Mouse (Mus musculus): Measurements from ENCODE around the gene Fgf23. TPM values are rescaled to one million over a fixed set of nuclear protein-coding genes. Genes with fewer than 3 reads are reported as not detected.

Fgf23 gene
- polyA plus RNA-seq, 1 experiment from 2014 or later, result 0.13 TPM

GRCm38 (mm10) chr6:127086739-127087138 lies 14.0 kb downstream of the Fgf23 start:
- H3K27me3 ChIP-seq (replicated peaks), result peaks cover 4% of the 10 kb centered on the region; the same call in 1 of the 2 replicates
- H3K36me3 ChIP-seq, result peaks cover 34% of the 10 kb centered on the region
- no peaks in the 10 kb centered on the region for H3K9me3 ChIP-seq (replicated peaks)
- no peak for ATAC-seq (ENCODE audit: low FRiP score)
- 79% methylated on average over 4 of the region's 4 CpGs for WGBS
- no peak overlapping the region for H3K27ac ChIP-seq (replicated peaks)
- H3K4me1 ChIP-seq, result no peaks in the 10 kb centered on the region
- H3K4me2 ChIP-seq, result no peak overlapping the region
- no peak overlapping the region for H3K9ac ChIP-seq (replicated peaks)
- H3K4me3 ChIP-seq (replicated peaks), result no peak overlapping the region

GRCm38 (mm10) chr6:127094565-127094964 lies 21.9 kb downstream of the Fgf23 start:
- Histone ChIP-seq H3K9me3 (replicated peaks) (no peaks in the 10 kb centered on the region), H3K27ac (replicated peaks) (no peak overlapping the region), H3K4me3 (replicated peaks) (no peak overlapping the region), H3K4me1 (no peaks in the 10 kb centered on the region), H3K4me2 (no peak overlapping the region), H3K27me3 (replicated peaks) (no peaks in the 10 kb centered on the region), H3K36me3 (peaks cover 22% of the 10 kb centered on the region), H3K9ac (replicated peaks) (no peak overlapping the region)
- no peak for ATAC-seq (ENCODE audit: low FRiP score)
- 61% methylated on average over 7 of the region's 7 CpGs for WGBS

- Histone ChIP-seq H3K27ac (replicated peaks) (no peak overlapping the region), H3K36me3 (no peaks in the 10 kb centered on the region; the same call in 1 of the 2 replicates), H3K4me2 (no peak overlapping the region), H3K9ac (replicated peaks) (no peak overlapping the region), H3K4me1 (peaks cover 6% of the 10 kb centered on the region), H3K4me3 (replicated peaks) (no peak overlapping the region), H3K9me3 (replicated peaks) (no peaks in the 10 kb centered on the region), H3K27me3 (replicated peaks) (no peaks in the 10 kb centered on the region)
- ATAC-seq (ENCODE audit: low FRiP score), result no peak
- 93% methylated on average over 6 of the region's 6 CpGs for WGBS
These were observed 31.0 kb downstream of the Fgf23 start for GRCm38 (mm10) chr6:127103506-127104275.

DNA sequence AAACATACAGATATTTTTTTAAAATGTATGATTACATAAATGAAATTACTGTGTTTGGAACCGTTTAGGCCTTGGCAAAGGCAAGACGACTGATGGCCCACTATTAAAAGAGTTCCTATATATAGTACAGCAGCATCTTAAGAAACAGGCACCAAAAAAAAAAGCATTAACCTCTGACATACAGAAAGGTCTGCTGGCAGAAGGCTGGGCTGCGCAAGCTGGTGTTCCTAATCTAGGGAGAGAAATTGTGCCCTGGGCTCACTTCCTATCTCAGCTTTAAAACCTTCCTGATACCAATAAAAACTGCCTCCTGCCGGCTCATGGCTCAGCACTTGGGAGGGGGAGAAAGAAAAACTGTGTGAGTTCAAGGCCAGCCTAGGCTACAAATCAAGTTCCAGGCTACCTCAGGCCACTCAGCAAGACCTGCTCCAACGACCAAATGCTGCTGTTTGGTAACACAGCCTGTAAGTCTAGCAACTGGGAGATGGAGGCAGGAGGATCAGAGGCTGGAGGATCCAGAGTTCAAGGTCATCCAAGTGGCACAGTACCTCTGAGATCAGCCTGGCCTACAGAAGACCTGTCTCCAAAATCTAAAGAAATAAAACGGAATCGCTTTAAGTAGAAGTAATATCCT lies 31.8 kb downstream of the Fgf23 start:
- WGBS, result 86% methylated on average over 7 of the region's 7 CpGs
- no peaks in the 10 kb centered on the region for H3K9me3 ChIP-seq (replicated peaks)
- no peak overlapping the region for H3K4me2 ChIP-seq
- no peaks in the 10 kb centered on the region for H3K27me3 ChIP-seq (replicated peaks)
- H3K4me1 ChIP-seq, result peaks cover 11% of the 10 kb centered on the region
- no peak overlapping the region for H3K4me3 ChIP-seq (replicated peaks)
- no peak overlapping the region for H3K9ac ChIP-seq (replicated peaks)
- no peaks in the 10 kb centered on the region; the same call in 1 of the 2 replicates for H3K36me3 ChIP-seq
- H3K27ac ChIP-seq (replicated peaks), result no peak overlapping the region
- ATAC-seq (ENCODE audit: low FRiP score), result no peak

DNA sequence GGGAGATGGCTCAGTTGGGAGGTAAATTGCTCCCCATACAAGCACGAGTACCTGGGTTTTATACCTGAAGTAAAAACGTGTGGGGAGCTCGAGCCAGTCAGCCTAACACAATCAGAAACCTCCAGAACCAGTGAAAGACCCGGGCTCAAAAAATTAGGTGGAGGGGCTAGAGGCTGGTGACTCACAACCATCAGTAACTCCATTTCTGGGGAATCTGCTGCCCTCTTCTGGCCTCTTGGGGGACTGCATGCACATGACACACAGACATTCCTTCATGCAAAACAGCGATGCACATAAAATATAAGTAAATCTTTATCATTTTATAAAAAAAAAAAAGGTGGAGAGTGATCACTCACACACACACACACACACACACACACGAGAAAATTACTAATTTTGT lies 32.4 kb downstream of the Fgf23 start:
- Histone ChIP-seq H3K9ac (replicated peaks) (no peak overlapping the region), H3K27me3 (replicated peaks) (no peaks in the 10 kb centered on the region), H3K4me2 (no peak overlapping the region), H3K4me1 (peaks cover 14% of the 10 kb centered on the region), H3K36me3 (no peaks in the 10 kb centered on the region; the same call in 1 of the 2 replicates), H3K27ac (replicated peaks) (no peak overlapping the region), H3K4me3 (replicated peaks) (no peak overlapping the region), H3K9me3 (replicated peaks) (no peaks in the 10 kb centered on the region)
- 77% methylated on average over 6 of the region's 6 CpGs for WGBS
- ATAC-seq (ENCODE audit: low FRiP score), result no peak

GRCm38 (mm10) chr6:127106189-127106588 lies 33.5 kb downstream of the Fgf23 start:
- H3K4me1 ChIP-seq, result peaks cover 14% of the 10 kb centered on the region
- H3K9ac ChIP-seq (replicated peaks), result no peak overlapping the region
- H3K9me3 ChIP-seq (replicated peaks), result no peaks in the 10 kb centered on the region
- no peak overlapping the region for H3K4me2 ChIP-seq
- WGBS, result 91% methylated on average over 5 of the region's 5 CpGs
- H3K36me3 ChIP-seq, result no peaks in the 10 kb centered on the region; the same call in 1 of the 2 replicates
- H3K27me3 ChIP-seq (replicated peaks), result no peaks in the 10 kb centered on the region
- no peak overlapping the region for H3K27ac ChIP-seq (replicated peaks)
- ATAC-seq (ENCODE audit: low FRiP score), result no peak
- no peak overlapping the region for H3K4me3 ChIP-seq (replicated peaks)

GRCm38 (mm10) chr6:127106726-127107125 lies 34.0 kb downstream of the Fgf23 start:
- no peaks in the 10 kb centered on the region for H3K9me3 ChIP-seq (replicated peaks)
- H3K36me3 ChIP-seq, result no peaks in the 10 kb centered on the region
- no peak overlapping the region for H3K9ac ChIP-seq (replicated peaks)
- peaks cover 14% of the 10 kb centered on the region for H3K4me1 ChIP-seq
- no peak overlapping the region for H3K4me3 ChIP-seq (replicated peaks)
- H3K4me2 ChIP-seq, result no peak overlapping the region
- no peaks in the 10 kb centered on the region for H3K27me3 ChIP-seq (replicated peaks)
- whole genome bisulfite sequencing, result 51% methylated on average over 5 of the region's 5 CpGs
- H3K27ac ChIP-seq (replicated peaks), result no peak overlapping the region
- ATAC-seq (ENCODE audit: low FRiP score), result no peak

DNA sequence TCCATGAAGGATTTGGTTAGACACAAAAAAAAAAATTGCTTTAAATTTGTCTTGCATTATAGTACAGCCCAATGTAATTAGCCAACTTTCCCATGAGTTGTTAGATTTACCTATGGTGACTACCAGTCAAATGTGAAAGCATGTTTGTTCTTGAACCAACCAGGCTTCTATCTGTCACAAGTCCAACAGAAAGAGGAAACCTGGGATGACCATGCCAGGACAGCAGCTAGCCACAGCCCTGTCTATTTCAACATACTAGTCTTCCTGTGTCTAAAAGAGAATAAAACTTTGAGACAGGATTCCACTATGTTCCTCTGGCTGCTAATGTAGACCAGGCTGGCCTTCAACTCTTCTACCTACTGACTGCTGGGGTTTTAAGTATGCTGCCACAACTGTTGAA lies 34.7 kb downstream of the Fgf23 start:
- no peak for ATAC-seq (ENCODE audit: low FRiP score)

DNA sequence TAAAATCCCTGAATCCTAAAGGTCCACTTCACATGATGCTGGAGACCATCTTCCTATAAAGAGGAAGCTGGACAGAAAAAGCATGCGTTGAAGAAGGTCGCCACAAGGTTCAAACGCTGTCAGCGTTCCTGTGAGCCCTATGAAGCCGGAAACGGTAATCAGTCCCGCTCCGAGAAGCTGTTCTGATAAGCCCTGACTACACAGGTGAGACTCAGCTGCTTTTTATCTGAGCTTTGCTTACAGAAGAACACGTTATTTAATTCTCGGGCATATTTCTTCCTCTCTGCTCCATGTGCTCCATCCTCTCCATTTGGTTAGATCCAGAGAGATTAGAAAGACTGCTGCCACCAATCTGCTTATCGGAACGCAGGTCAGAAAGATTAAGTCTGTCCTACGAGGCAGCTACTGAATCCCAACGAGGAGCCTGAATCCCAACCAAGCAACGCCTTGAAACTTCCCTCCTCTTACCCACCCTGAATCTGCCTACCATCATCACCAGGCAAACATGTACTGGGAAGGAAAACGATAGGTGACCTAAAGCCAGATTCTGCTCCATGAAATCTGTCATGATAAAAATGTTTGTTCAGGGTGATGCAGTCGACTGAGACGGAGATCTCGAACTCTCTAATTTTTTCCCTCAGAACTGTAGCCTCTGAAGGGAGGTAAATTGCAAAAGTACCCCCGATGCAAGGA lies 35.8 kb downstream of the Fgf23 start:
- no peaks in the 10 kb centered on the region for H3K27me3 ChIP-seq (replicated peaks)
- peaks cover 14% of the 10 kb centered on the region for H3K4me1 ChIP-seq
- H3K4me3 ChIP-seq (replicated peaks), result peak overlapping the region; percentile 58
- 0 out of 2 replicates have a peak overlapping the region, but pooled peaks have one; percentile 38 for H3K27ac ChIP-seq (replicated peaks)
- H3K4me2 ChIP-seq, result peak overlapping the region; percentile 85
- WGBS, result 49% methylated on average over 20 of the region's 20 CpGs
- H3K9ac ChIP-seq (replicated peaks), result peak overlapping the region; percentile 51
- H3K36me3 ChIP-seq, result no peaks in the 10 kb centered on the region
- ATAC-seq (ENCODE audit: low FRiP score), result no peak
- no peaks in the 10 kb centered on the region for H3K9me3 ChIP-seq (replicated peaks)

More for the DNA sequence above, 34.7 kb downstream of the Fgf23 start:
- H3K36me3 ChIP-seq, result no peaks in the 10 kb centered on the region
- H3K4me1 ChIP-seq, result peaks cover 14% of the 10 kb centered on the region
- H3K4me3 ChIP-seq (replicated peaks), result no peak overlapping the region
- no peak overlapping the region for H3K27ac ChIP-seq (replicated peaks)
- H3K9me3 ChIP-seq (replicated peaks), result no peaks in the 10 kb centered on the region
- H3K9ac ChIP-seq (replicated peaks), result no peak overlapping the region
- no peak overlapping the region for H3K4me2 ChIP-seq
- H3K27me3 ChIP-seq (replicated peaks), result no peaks in the 10 kb centered on the region

GRCm38 (mm10) chr6:127109402-127109930 lies 36.8 kb downstream of the Fgf23 start, which contains the start of gene Tigar:
Tigar (minus strand) TSS chr6:127109557.
- Histone ChIP-seq H3K9ac (replicated peaks) (peak within 1 kb of the TSS; percentile 51), H3K9me3 (replicated peaks) (no peaks in the 10 kb centered on the region), H3K4me2 (peak within 1 kb of the TSS; percentile 85), H3K4me3 (replicated peaks) (peak within 1 kb of the TSS; percentile 58), H3K27me3 (replicated peaks) (no peaks in the 10 kb centered on the region), H3K4me1 (peaks cover 14% of the 10 kb centered on the region), H3K36me3 (no peaks in the 10 kb centered on the region), H3K27ac (replicated peaks) (peak within 1 kb of the TSS; percentile 68)
- WGBS, result under 1% methylated on average over 37 of the region's 37 CpGs
- peak; percentile 100 for ATAC-seq (ENCODE audit: low FRiP score)

GRCm38 (mm10) chr6:127114753-127115456 lies 42.2 kb downstream of the Fgf23 start:
- Histone ChIP-seq H3K27ac (replicated peaks) (peak overlapping the region; percentile 33), H3K4me2 (no peak overlapping the region), H3K9ac (replicated peaks) (no peak overlapping the region), H3K36me3 (no peaks in the 10 kb centered on the region), H3K4me3 (replicated peaks) (no peak overlapping the region), H3K27me3 (replicated peaks) (no peaks in the 10 kb centered on the region), H3K9me3 (replicated peaks) (no peaks in the 10 kb centered on the region), H3K4me1 (no peaks in the 10 kb centered on the region)
- WGBS, result 49% methylated on average over 23 of the region's 23 CpGs
- ATAC-seq (ENCODE audit: low FRiP score), result peak; percentile 38; the same call in 1 of the 2 replicates
